Mouse (Mus musculus) heart, postnatal 0 days (tissue): ENCODE data around the gene Dok5. TPM values are rescaled to one million over a fixed set of nuclear protein-coding genes. Genes with fewer than 3 reads are reported as not detected.

Experiments used
- ATAC-seq: fragments of 200-750 bp; cut with Nextera tagmentation; 2 replicates; pipeline ENCODE4 v1.8.0; 2017; ENCODE audit warnings: low read depth, moderate number of reproducible peaks, moderate library complexity; ENCODE audit not compliant: insufficient read depth
- DNase-seq: peaks from one replicate; pipeline ENCODE4 v3.0.0-alpha.2; 2016; ENCODE audit warnings: low spot score
- H3K27ac ChIP-seq: fragments of 300-500 bp; sonication (generic); 2 replicates; pipeline ENCODE4 v1.5.1; 2014; ENCODE audit warnings: low read depth, mild to moderate bottlenecking
- H3K27me3 ChIP-seq: fragments of 300-500 bp; sonication (generic); 2 replicates; pipeline ENCODE4 v1.6.1; 2014; ENCODE audit warnings: low read length, mixed read lengths; ENCODE audit not compliant: control insufficient read depth, insufficient read depth
- H3K36me3 ChIP-seq: fragments of 300-500 bp; sonication (generic); replicated peaks from 2 replicates; pipeline ENCODE4 v1.6.1; 2014; ENCODE audit warnings: low read length, mixed read lengths; ENCODE audit not compliant: control insufficient read depth, insufficient read depth
- H3K4me1 ChIP-seq: fragments of 300-500 bp; sonication (generic); 2 replicates; pipeline ENCODE4 v1.6.1; 2014; ENCODE audit warnings: antibody characterized with exemption; ENCODE audit not compliant: control insufficient read depth, insufficient read depth
- H3K4me2 ChIP-seq: fragments of 300-500 bp; sonication (generic); 2 replicates; pipeline ENCODE4 v1.6.1; 2014; ENCODE audit warnings: low read depth, mild to moderate bottlenecking, low read length, moderate library complexity
- H3K4me3 ChIP-seq: fragments of 300-500 bp; sonication (generic); 2 replicates; pipeline ENCODE4 v1.5.1; 2014; ENCODE audit warnings: low read depth, low read length
- H3K9ac ChIP-seq: fragments of 300-500 bp; sonication (generic); replicated peaks from 2 replicates; pipeline ENCODE4 v1.6.1; 2014; ENCODE audit warnings: low read depth, low read length, mixed read lengths
- H3K9me3 ChIP-seq: fragments of 300-500 bp; sonication (generic); replicated peaks from 2 replicates; pipeline ENCODE4 v1.6.1; 2016; ENCODE audit warnings: low read length; ENCODE audit not compliant: control insufficient read depth
- CTCF ChIP-seq: IDR thresholded peaks from 2 replicates; pipeline ENCODE4 v1.5.1; 2016; ENCODE audit warnings: antibody characterized with exemption, control low read depth, low read depth
- EP300 ChIP-seq: IDR thresholded peaks from 2 replicates; pipeline ENCODE4 v1.6.1; 2016; ENCODE audit warnings: antibody characterized with exemption, low read depth
- WGBS: fragments of 180-500 bp; shearing (Covaris S2); extraction: QIAGEN DNeasy Blood & Tissue Kit; methylation state at CpG from one replicate; pipeline ENCODE4 v1.1.7; 2014; 5-methylcytosine and 5-hydroxymethylcytosine counted together
- polyA plus RNA-seq: library from polyadenylated mRNA; unstranded; fragments of >200 nt; fragmentation: Nextera tagmentation; extraction: Ambion mirVana; gene quantifications from 2 replicates; pipeline ENCODE4 v1.2.1, GENCODE M21; 2015
- total RNA-seq: library from RNA; depleted of rRNA; stranded (reverse); fragments of >200 nt; gene quantifications from 2 replicates; pipeline ENCODE4 v1.2.3, GENCODE M21; 2014; ENCODE audit warnings: low replicate concordance

The Dok5 gene
- total and polyA plus RNA-seq, 2 experiments from 2014 or later: 1.4 TPM; not detected in 1

DNA sequence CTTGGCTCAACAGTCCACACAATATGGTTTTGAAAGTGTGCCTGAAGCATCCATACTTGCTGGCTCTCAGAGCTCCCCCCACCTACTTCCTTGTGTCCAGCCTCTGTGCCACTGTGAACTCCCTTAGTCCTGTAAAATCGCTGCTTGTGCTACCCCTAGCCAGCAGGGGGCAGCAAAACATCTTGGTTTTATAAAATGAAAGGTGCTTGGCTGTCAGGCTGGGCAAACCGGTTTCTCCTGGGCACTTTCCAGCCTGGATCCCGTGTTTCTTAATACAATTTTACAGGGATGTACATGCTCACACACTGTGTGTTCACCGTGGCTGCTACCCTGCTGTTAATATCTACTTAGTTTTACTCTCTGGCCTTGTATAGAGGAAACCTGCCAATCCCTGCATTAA, 145.9 kb downstream of the Dok5 start:
- Histone ChIP-seq H3K4me1 (no peaks in the 10 kb centered on the region), H3K9ac (no peak overlapping the region), H3K4me2 (no peak overlapping the region), H3K27me3 (peaks cover 9% of the 10 kb centered on the region; the same call in 1 of the 2 replicates), H3K4me3 (no peak overlapping the region), H3K36me3 (no peaks in the 10 kb centered on the region), H3K27ac (no peak overlapping the region), H3K9me3 (no peaks in the 10 kb centered on the region)
- TF ChIP-seq EP300 (no peak), CTCF (peak; percentile 91)
- ATAC-seq (peak; percentile 25; the same call in 1 of the 2 replicates), DNase-seq (peak; percentile 80)
- 1% methylated on average over 4 of the region's 4 CpGs for WGBS

DNA sequence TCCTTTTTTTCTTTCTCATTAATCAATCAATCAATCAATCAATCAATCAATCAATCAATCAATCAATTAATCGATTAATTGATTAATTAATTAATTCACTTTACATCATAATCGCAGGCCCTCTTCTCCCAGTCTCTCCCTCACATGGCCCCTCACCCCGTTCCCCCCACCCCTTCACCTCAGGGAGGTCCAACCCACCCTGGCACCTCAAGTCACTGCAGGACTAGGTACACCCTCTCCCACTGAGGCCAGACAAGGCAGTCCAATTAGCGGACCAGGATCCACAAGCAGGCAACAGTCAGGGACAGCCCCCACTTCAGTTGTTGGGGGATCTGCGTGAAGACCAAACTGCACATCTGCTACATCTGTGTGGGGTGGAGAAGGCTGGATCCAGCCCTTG, 146.3 kb downstream of the Dok5 start:
- TF ChIP-seq EP300: no peak
- TF ChIP-seq CTCF: no peak
- H3K36me3 ChIP-seq: no peaks in the 10 kb centered on the region
- H3K27me3 ChIP-seq: peaks cover 9% of the 10 kb centered on the region; the same call in 1 of the 2 replicates
- no peak overlapping the region for H3K9ac ChIP-seq
- H3K9me3 ChIP-seq: no peaks in the 10 kb centered on the region
- H3K4me2 ChIP-seq: no peak overlapping the region
- WGBS: 60% methylated on average over 5 of the region's 5 CpGs
- DNase-seq (no peak), ATAC-seq (no peak)
- H3K4me3 ChIP-seq: no peak overlapping the region
- no peaks in the 10 kb centered on the region for H3K4me1 ChIP-seq
- H3K27ac ChIP-seq: no peak overlapping the region

DNA sequence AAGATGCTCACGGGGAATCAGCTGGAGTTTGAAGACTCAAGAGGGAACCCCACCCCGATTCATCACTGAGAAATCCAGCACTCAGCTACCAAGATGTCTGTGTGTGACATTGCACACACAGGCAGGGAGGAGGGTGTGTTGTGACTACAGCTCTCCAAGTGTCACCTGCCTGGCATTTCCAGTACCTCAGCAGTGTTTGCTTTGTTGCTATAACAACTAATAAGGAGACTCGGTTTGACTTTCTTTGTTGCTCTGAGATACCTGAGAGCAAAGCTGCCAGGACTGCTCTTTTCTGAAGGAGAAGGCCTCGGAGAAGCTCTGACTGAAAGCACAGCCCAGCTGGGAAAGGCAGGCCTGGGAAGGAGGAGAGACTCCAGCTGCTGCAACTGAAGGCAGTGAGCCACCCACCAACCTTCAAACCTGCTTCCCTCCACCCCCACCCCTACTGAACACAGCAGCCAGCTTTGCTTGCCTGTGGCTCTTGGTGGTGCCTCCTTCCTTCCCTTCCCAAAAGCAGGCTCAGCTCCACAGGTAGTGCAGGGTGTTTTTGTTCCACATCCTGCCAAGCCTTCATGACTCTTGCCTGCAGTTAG, 152.7 kb downstream of the Dok5 start:
- ATAC-seq: no peak

DNA sequence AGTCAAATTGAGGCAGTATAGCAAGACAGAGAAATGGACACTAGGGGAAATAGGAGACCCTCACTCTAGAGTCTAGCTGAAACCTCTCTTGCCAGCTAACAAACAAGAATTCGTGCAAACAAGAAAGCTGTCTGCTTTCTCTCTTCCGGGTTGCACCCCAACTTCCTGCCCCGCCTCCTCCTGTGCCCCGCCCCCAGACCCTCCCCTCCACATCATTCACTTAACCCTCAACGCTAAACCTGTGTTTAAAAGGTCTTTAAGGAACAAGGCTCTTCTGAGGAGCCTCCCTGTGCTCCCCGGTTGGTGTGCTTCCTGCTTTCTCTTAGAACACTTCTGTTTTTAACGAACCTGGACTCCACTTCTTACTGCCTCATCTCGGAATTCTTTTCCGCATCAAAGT, 156.4 kb downstream of the Dok5 start:
- ATAC-seq (no peak), DNase-seq (no peak)
- WGBS: 46% methylated on average over 9 of the region's 9 CpGs
- Histone ChIP-seq H3K4me3 (no peak overlapping the region), H3K9me3 (no peaks in the 10 kb centered on the region), H3K27me3 (no peaks in the 10 kb centered on the region), H3K36me3 (no peaks in the 10 kb centered on the region), H3K4me1 (no peaks in the 10 kb centered on the region), H3K9ac (no peak overlapping the region), H3K4me2 (no peak overlapping the region), H3K27ac (no peak overlapping the region)
- TF ChIP-seq EP300 (no peak), CTCF (no peak)

More for the DNA sequence above, 152.7 kb downstream of the Dok5 start:
- no peaks in the 10 kb centered on the region for H3K36me3 ChIP-seq
- H3K4me1 ChIP-seq: no peaks in the 10 kb centered on the region
- no peaks in the 10 kb centered on the region for H3K9me3 ChIP-seq
- DNase-seq: no peak
- TF ChIP-seq EP300 (no peak), CTCF (no peak)
- no peak overlapping the region for H3K9ac ChIP-seq
- H3K4me2 ChIP-seq: no peak overlapping the region
- H3K4me3 ChIP-seq: no peak overlapping the region
- no peak overlapping the region for H3K27ac ChIP-seq
- 45% methylated on average over 4 of the region's 4 CpGs for WGBS
- H3K27me3 ChIP-seq: peaks cover 5% of the 10 kb centered on the region; the same call in 1 of the 2 replicates

DNA sequence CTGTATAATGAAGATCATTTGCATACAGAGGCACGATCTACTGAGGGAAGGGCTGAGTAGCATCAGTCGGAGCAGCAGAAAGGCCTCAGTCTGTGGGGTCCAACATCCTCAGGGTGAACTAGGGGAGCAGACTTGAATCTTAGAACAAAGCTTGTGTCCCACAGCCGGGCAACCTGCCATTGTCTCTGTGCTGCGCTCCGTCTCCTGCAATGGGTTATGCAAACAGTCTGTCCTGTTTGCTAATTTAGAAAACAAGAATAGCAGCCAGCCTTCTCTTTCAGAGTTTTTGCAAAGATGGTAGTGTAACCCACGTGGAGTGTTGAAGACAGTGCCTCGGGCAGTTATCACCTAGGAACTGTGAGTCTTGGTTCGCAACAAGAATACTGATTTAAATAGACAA, 163.5 kb downstream of the Dok5 start:
- no peak overlapping the region for H3K9ac ChIP-seq
- H3K36me3 ChIP-seq: no peaks in the 10 kb centered on the region
- no peak overlapping the region for H3K4me2 ChIP-seq
- DNase-seq (no peak), ATAC-seq (no peak)
- WGBS: 79% methylated on average over 8 of the region's 8 CpGs
- no peaks in the 10 kb centered on the region for H3K27me3 ChIP-seq
- TF ChIP-seq EP300 (no peak), CTCF (no peak)
- H3K27ac ChIP-seq: no peak overlapping the region
- no peaks in the 10 kb centered on the region for H3K9me3 ChIP-seq
- H3K4me1 ChIP-seq: no peaks in the 10 kb centered on the region
- no peak overlapping the region for H3K4me3 ChIP-seq
